17 mouse cellular contexts compared by ENCODE assay signal in the genomic region with DNA sequence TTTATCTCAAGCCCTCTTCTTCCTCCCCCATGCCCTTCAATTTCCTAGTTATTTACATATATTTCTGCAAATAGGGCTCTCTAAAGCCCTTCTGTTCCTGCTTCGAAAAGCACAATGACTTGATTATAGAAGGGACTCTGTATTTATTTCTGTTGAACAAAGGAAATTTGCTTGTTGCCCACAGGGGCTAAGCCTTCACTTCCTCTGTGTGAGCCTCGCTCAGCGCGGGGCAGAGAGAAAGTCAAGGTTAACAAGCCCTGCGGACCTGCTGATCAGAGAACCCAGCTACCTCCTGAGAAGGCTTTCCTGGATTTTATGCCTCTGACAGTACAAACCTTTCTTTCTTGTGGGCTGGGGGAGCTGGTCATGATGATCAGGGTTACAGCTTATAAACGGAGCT.
DNase-seq lines count a peak whose midpoint lies in the region; ATAC-seq and TF ChIP-seq lines count a peak whose summit lies in the region.
"Had no signal": no experiment of that assay in that cellular context is flagged by ENCODE, and none has a peak within 500 bp of the region (broad histone marks: within the 10 kb centered on the region; RNA-seq: fewer than 3 reads in every experiment).

No protein-coding gene starts in this region.

- no peak for TF ChIP-seq POLR2A in heart, adult 2 months (IDR thresholded peaks at IDR 0.05; ENCODE audit: insufficient read depth, low read depth, low read length)

- no peaks in the 10 kb centered on the region for H3K9me3 ChIP-seq in lung, embryonic 14.5 days (ENCODE audit: low read depth, low read length)
- no peaks in the 10 kb centered on the region for H3K9me3 ChIP-seq in embryonic facial prominence, embryonic 13.5 days
- no peaks in the 10 kb centered on the region for H3K9me3 ChIP-seq in limb, embryonic 15.5 days
- H3K9me3 ChIP-seq: forebrain, embryonic 10.5 days; hindbrain, embryonic 10.5 days; liver, embryonic 13.5 days; midbrain, embryonic 15.5 days; neural tube, embryonic 15.5 days had no signal

- H3K4me2 ChIP-seq in lung, embryonic 14.5 days = no peak overlapping the region
- no peak overlapping the region for H3K4me2 ChIP-seq in embryonic facial prominence, embryonic 13.5 days
- no peak overlapping the region for H3K4me2 ChIP-seq in limb, embryonic 15.5 days
- H3K4me2 ChIP-seq: liver, embryonic 13.5 days; midbrain, embryonic 15.5 days; neural tube, embryonic 15.5 days had no signal

- TF ChIP-seq EP300 in heart, adult 2 months (IDR thresholded peaks at IDR 0.05; ENCODE audit: insufficient read depth, low read depth, low read length) = no peak

- H3K27ac ChIP-seq in heart, adult 2 months = peak overlapping the region; percentile 55
- H3K27ac ChIP-seq in lung, embryonic 14.5 days (ENCODE audit: low read depth) = peak overlapping the region; percentile 58
- H3K27ac ChIP-seq in embryonic facial prominence, embryonic 13.5 days = 0 out of 2 replicates have a peak overlapping the region, but pooled peaks have one; percentile 29
- H3K27ac ChIP-seq in limb, embryonic 15.5 days = peak overlapping the region; percentile 54; the same call in 1 of the 2 replicates
- H3K27ac ChIP-seq: forebrain, embryonic 10.5 days; hindbrain, embryonic 10.5 days; hindbrain, postnatal 0 days; kidney, postnatal 0 days; liver, embryonic 13.5 days; midbrain, embryonic 15.5 days; neural tube, embryonic 15.5 days had no signal

- H3K4me3 ChIP-seq in heart, adult 2 months = no peak overlapping the region
- no peak overlapping the region for H3K4me3 ChIP-seq in lung, embryonic 14.5 days (ENCODE audit: low read depth, low read length)
- H3K4me3 ChIP-seq in embryonic facial prominence, embryonic 13.5 days = no peak overlapping the region
- no peak overlapping the region for H3K4me3 ChIP-seq in limb, embryonic 15.5 days
- H3K4me3 ChIP-seq: forebrain, embryonic 10.5 days; hindbrain, embryonic 10.5 days; liver, embryonic 13.5 days; midbrain, embryonic 15.5 days; neural tube, embryonic 15.5 days had no signal

- no peak overlapping the region for H3K9ac ChIP-seq in heart, adult 2 months (ENCODE audit: low read depth, low read length)
- H3K9ac ChIP-seq in lung, embryonic 14.5 days = no peak overlapping the region
- no peak overlapping the region for H3K9ac ChIP-seq in embryonic facial prominence, embryonic 13.5 days
- no peak overlapping the region for H3K9ac ChIP-seq in limb, embryonic 15.5 days
- H3K9ac ChIP-seq: liver, embryonic 13.5 days; midbrain, embryonic 15.5 days; neural tube, embryonic 15.5 days had no signal

- TF ChIP-seq CTCF in heart, adult 2 months (IDR thresholded peaks at IDR 0.05) = no peak
- no peak for TF ChIP-seq CTCF in lung, embryonic 14.5 days (IDR thresholded peaks at IDR 0.05; ENCODE audit: low read depth)

- ATAC-seq in lung, embryonic 14.5 days (ENCODE audit: insufficient read depth) = no peak
- ATAC-seq in embryonic facial prominence, embryonic 13.5 days (ENCODE audit: insufficient number of reproducible peaks, insufficient read depth, low FRiP score, low TSS enrichment, low read depth) = no peak
- no peak for ATAC-seq in limb, embryonic 15.5 days (ENCODE audit: insufficient number of reproducible peaks, low FRiP score, low TSS enrichment, low read depth)
- ATAC-seq: hindbrain, postnatal 0 days; midbrain, embryonic 15.5 days had no signal

- H3K27me3 ChIP-seq in heart, adult 2 months (ENCODE audit: control insufficient read depth, insufficient read depth, low read length) = no peaks in the 10 kb centered on the region
- no peaks in the 10 kb centered on the region for H3K27me3 ChIP-seq in lung, embryonic 14.5 days (ENCODE audit: insufficient read depth, low read length)
- H3K27me3 ChIP-seq in embryonic facial prominence, embryonic 13.5 days = 0 out of 2 replicates have a peak, but pooled peaks cover 5% of the 10 kb centered on the region
- no peaks in the 10 kb centered on the region for H3K27me3 ChIP-seq in limb, embryonic 15.5 days
- H3K27me3 ChIP-seq: liver, embryonic 13.5 days; midbrain, embryonic 15.5 days; neural tube, embryonic 15.5 days had no signal

- 51% methylated on average over 6 of the region's 6 CpGs for WGBS in heart, adult 2 months
- 41% methylated on average over 6 of the region's 6 CpGs for WGBS in lung, embryonic 14.5 days
- 39% methylated on average over 6 of the region's 6 CpGs for WGBS in embryonic facial prominence, embryonic 13.5 days
- 33% methylated on average over 6 of the region's 6 CpGs for WGBS in limb, embryonic 15.5 days

- no peak for DNase-seq in heart, adult 2 months
- DNase-seq in heart, postnatal 4 days = no peak
- peak; percentile 18 for DNase-seq in lung, embryonic 14.5 days
- DNase-seq in lung, postnatal 25 days (ENCODE audit: low spot score) = no peak
- DNase-seq in embryo, embryonic 9.5 days (ENCODE audit: extremely low spot score) = no peak
- DNase-seq: cerebellum, adult 9-11 months; gastrocnemius, postnatal 10 days; liver, embryonic 13.5 days; thymus, postnatal 25 days had no signal

- no peaks in the 10 kb centered on the region for H3K79me2 ChIP-seq in heart, adult 2 months (replicated peaks; ENCODE audit: control insufficient read depth, insufficient read depth, low read length)

- peaks cover 11% of the 10 kb centered on the region for H3K4me1 ChIP-seq in heart, adult 2 months (ENCODE audit: control insufficient read depth, insufficient read depth, low read length)
- H3K4me1 ChIP-seq in lung, embryonic 14.5 days (ENCODE audit: insufficient read depth) = peaks cover 4% of the 10 kb centered on the region
- H3K4me1 ChIP-seq in embryonic facial prominence, embryonic 13.5 days = peaks cover 6% of the 10 kb centered on the region; the same call in 1 of the 2 replicates
- H3K4me1 ChIP-seq in limb, embryonic 15.5 days = 0 out of 2 replicates have a peak, but pooled peaks cover 7% of the 10 kb centered on the region
- H3K4me1 ChIP-seq: liver, embryonic 13.5 days; midbrain, embryonic 15.5 days; neural tube, embryonic 15.5 days had no signal

- intact Hi-C loops in heart, adult 2 months (cut with DNase I) = loop anchor here (5.0 kb wide), 1 partner anchor 199 kb away; no protein-coding TSS in a partner anchor

- H3K36me3 ChIP-seq in heart, adult 2 months (ENCODE audit: control insufficient read depth, insufficient read depth, low read length) = no peaks in the 10 kb centered on the region
- no peaks in the 10 kb centered on the region for H3K36me3 ChIP-seq in lung, embryonic 14.5 days (ENCODE audit: insufficient read depth)
- H3K36me3 ChIP-seq in embryonic facial prominence, embryonic 13.5 days = no peaks in the 10 kb centered on the region
- no peaks in the 10 kb centered on the region for H3K36me3 ChIP-seq in limb, embryonic 15.5 days
- H3K36me3 ChIP-seq: forebrain, embryonic 10.5 days; hindbrain, embryonic 10.5 days; liver, embryonic 13.5 days; midbrain, embryonic 15.5 days; neural tube, embryonic 15.5 days had no signal
